Mouse (Mus musculus) midbrain, embryonic 12.5 days (tissue): ENCODE measurements around the gene Epb41l1. TPM values are rescaled to one million over a fixed set of nuclear protein-coding genes. Genes with fewer than 3 reads are reported as not detected.

Source experiments
- ATAC-seq: fragments of 200-750 bp; cut with Nextera tagmentation; 2 replicates; pipeline ENCODE4 v1.8.0; 2017; ENCODE audit warnings: low read depth, moderate TSS enrichment, moderate library complexity; ENCODE audit not compliant: low FRiP score
- H3K27ac ChIP-seq: fragments of 300-500 bp; sonication (generic); replicated peaks from 2 replicates; pipeline ENCODE4 v1.5.1; 2016; ENCODE audit warnings: mild to moderate bottlenecking
- H3K27me3 ChIP-seq: fragments of 300-500 bp; sonication (generic); 2 replicates; pipeline ENCODE4 v1.6.1; 2016; ENCODE audit warnings: mild to moderate bottlenecking
- H3K36me3 ChIP-seq: fragments of 300-500 bp; sonication (generic); 2 replicates; pipeline ENCODE4 v1.6.1; 2016
- H3K4me1 ChIP-seq: fragments of 300-500 bp; sonication (generic); 2 replicates; pipeline ENCODE4 v1.6.1; 2016
- H3K4me2 ChIP-seq: fragments of 300-500 bp; sonication (generic); replicated peaks from 2 replicates; pipeline ENCODE4 v1.6.1; 2016; ENCODE audit warnings: mild to moderate bottlenecking, moderate library complexity
- H3K4me3 ChIP-seq: fragments of 300-500 bp; sonication (generic); 2 replicates; pipeline ENCODE4 v1.5.1; 2016; ENCODE audit warnings: mild to moderate bottlenecking
- H3K9ac ChIP-seq: fragments of 300-500 bp; sonication (generic); replicated peaks from 2 replicates; pipeline ENCODE4 v1.6.1; 2016; ENCODE audit warnings: mild to moderate bottlenecking, moderate library complexity
- H3K9me3 ChIP-seq: fragments of 300-500 bp; sonication (generic); 2 replicates; pipeline ENCODE4 v1.6.1; 2016; ENCODE audit warnings: mild to moderate bottlenecking
- WGBS: fragments of 180-500 bp; shearing (Covaris S2); methylation state at CpG from one replicate; pipeline ENCODE4 v1.1.7; 2016; 5-methylcytosine and 5-hydroxymethylcytosine counted together
- polyA plus RNA-seq: library from polyadenylated mRNA; unstranded; fragments of >200 nt; fragmentation: Nextera tagmentation; extraction: Ambion mirVana; gene quantifications from 2 replicates; pipeline ENCODE4 v1.2.1, GENCODE M21; 2016

The Epb41l1 gene
- polyA plus RNA-seq, 1 experiment from 2014 or later = 6.2 TPM

GRCm38 (mm10) chr2:156561808-156562207 is 141.1 kb downstream of the Epb41l1 start:
- H3K4me2 ChIP-seq = no peak overlapping the region
- H3K27ac ChIP-seq = no peak overlapping the region
- no peak for ATAC-seq
- no peak overlapping the region for H3K9ac ChIP-seq
- H3K36me3 ChIP-seq = peaks cover 45% of the 10 kb centered on the region
- H3K4me1 ChIP-seq = no peaks in the 10 kb centered on the region
- no peak overlapping the region for H3K4me3 ChIP-seq
- H3K9me3 ChIP-seq = no peaks in the 10 kb centered on the region
- no peaks in the 10 kb centered on the region for H3K27me3 ChIP-seq
- whole genome bisulfite sequencing = 92% methylated on average over 2 of the region's 2 CpGs

DNA sequence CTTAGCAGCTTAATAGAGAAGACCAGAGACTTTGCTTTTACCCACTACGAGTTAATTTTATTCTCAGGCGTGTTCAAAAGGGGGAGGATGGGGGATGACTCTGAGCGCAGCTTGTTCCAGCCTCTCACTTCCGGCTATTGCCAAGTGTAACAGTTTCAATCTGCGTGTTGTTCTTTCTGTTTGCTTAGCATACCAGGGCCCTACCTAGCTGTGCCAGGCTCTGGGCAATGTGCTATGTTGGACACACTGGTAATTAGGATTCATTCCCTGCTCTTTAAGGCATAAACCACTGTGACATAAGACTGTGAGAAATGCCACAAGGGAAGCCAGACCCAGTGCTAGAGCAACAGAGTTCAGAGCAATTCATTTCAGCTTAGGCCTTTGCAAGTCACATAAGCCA is 142.8 kb downstream of the Epb41l1 start:
- Histone ChIP-seq H3K9me3 (no peaks in the 10 kb centered on the region), H3K9ac (no peak overlapping the region), H3K4me3 (no peak overlapping the region), H3K36me3 (peaks cover 48% of the 10 kb centered on the region), H3K4me1 (no peaks in the 10 kb centered on the region), H3K27me3 (no peaks in the 10 kb centered on the region), H3K4me2 (no peak overlapping the region), H3K27ac (no peak overlapping the region)
- no peak for ATAC-seq
- 90% methylated on average over 5 of the region's 5 CpGs for WGBS

GRCm38 (mm10) chr2:156566512-156566911 is 145.8 kb downstream of the Epb41l1 start:
- ATAC-seq = no peak
- Histone ChIP-seq H3K4me3 (no peak overlapping the region), H3K36me3 (peaks cover 34% of the 10 kb centered on the region), H3K9me3 (no peaks in the 10 kb centered on the region), H3K27me3 (no peaks in the 10 kb centered on the region), H3K9ac (no peak overlapping the region), H3K27ac (no peak overlapping the region), H3K4me2 (no peak overlapping the region), H3K4me1 (no peaks in the 10 kb centered on the region)
- WGBS = 97% methylated on average over 2 of the region's 2 CpGs

- Histone ChIP-seq H3K4me1 (no peaks in the 10 kb centered on the region), H3K4me3 (no peak overlapping the region), H3K27ac (no peak overlapping the region), H3K4me2 (no peak overlapping the region), H3K9me3 (no peaks in the 10 kb centered on the region), H3K36me3 (peaks cover 32% of the 10 kb centered on the region), H3K9ac (no peak overlapping the region), H3K27me3 (no peaks in the 10 kb centered on the region)
- WGBS = 91% methylated on average over 7 of the region's 7 CpGs
- ATAC-seq = no peak
Measured at GRCm38 (mm10) chr2:156568647-156569046, 147.9 kb downstream of the Epb41l1 start.

DNA sequence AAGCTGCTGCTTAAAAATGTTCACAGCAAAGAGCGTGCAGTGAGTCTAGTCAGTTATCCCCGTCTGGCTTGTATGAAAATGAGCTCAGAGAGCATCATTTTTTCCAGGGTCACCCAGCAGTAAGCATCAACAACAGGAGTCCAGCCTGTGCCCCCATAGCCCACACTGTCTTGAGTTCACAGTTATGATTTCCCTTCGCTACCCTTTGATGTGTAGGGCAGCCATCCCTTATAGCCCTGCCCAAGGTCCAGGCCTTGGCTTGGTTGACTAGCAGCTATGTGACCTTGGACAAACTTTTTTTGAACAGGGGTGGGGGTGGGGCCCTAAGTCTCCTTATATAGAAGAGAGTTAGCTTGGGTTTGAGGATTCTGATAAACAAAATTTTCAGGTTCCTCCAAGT is 148.6 kb downstream of the Epb41l1 start:
- Histone ChIP-seq H3K36me3 (peaks cover 32% of the 10 kb centered on the region), H3K9ac (no peak overlapping the region), H3K4me1 (no peaks in the 10 kb centered on the region), H3K4me3 (no peak overlapping the region), H3K27ac (no peak overlapping the region), H3K9me3 (no peaks in the 10 kb centered on the region), H3K4me2 (no peak overlapping the region), H3K27me3 (no peaks in the 10 kb centered on the region)
- 88% methylated on average over 3 of the region's 3 CpGs for WGBS
- ATAC-seq = no peak

- H3K4me3 ChIP-seq = no peak overlapping the region
- H3K9me3 ChIP-seq = no peaks in the 10 kb centered on the region
- no peaks in the 10 kb centered on the region for H3K27me3 ChIP-seq
- ATAC-seq = no peak
- no peak overlapping the region for H3K9ac ChIP-seq
- H3K27ac ChIP-seq = no peak overlapping the region
- no peaks in the 10 kb centered on the region for H3K4me1 ChIP-seq
- 83% methylated on average over 6 of the region's 6 CpGs for WGBS
- H3K36me3 ChIP-seq = peaks cover 28% of the 10 kb centered on the region
- H3K4me2 ChIP-seq = no peak overlapping the region
Measured at GRCm38 (mm10) chr2:156571521-156571920, 150.8 kb downstream of the Epb41l1 start.

- Histone ChIP-seq H3K4me2 (no peak overlapping the region), H3K9me3 (no peaks in the 10 kb centered on the region), H3K27ac (no peak overlapping the region), H3K4me3 (no peak overlapping the region), H3K27me3 (no peaks in the 10 kb centered on the region), H3K4me1 (no peaks in the 10 kb centered on the region), H3K9ac (no peak overlapping the region), H3K36me3 (no peaks in the 10 kb centered on the region)
- ATAC-seq = no peak
- WGBS = 86% methylated on average over 7 of the region's 7 CpGs
Measured at GRCm38 (mm10) chr2:156576850-156577587, 156.3 kb downstream of the Epb41l1 start.

GRCm38 (mm10) chr2:156580507-156580906 is 159.8 kb downstream of the Epb41l1 start:
- H3K4me1 ChIP-seq = peaks cover 14% of the 10 kb centered on the region
- WGBS = 83% methylated on average over 5 of the region's 5 CpGs
- H3K27me3 ChIP-seq = peaks cover 8% of the 10 kb centered on the region; the same call in 1 of the 2 replicates
- no peak for ATAC-seq
- no peaks in the 10 kb centered on the region for H3K9me3 ChIP-seq
- no peak overlapping the region for H3K27ac ChIP-seq
- H3K36me3 ChIP-seq = no peaks in the 10 kb centered on the region
- H3K9ac ChIP-seq = no peak overlapping the region
- H3K4me2 ChIP-seq = no peak overlapping the region
- H3K4me3 ChIP-seq = no peak overlapping the region

DNA sequence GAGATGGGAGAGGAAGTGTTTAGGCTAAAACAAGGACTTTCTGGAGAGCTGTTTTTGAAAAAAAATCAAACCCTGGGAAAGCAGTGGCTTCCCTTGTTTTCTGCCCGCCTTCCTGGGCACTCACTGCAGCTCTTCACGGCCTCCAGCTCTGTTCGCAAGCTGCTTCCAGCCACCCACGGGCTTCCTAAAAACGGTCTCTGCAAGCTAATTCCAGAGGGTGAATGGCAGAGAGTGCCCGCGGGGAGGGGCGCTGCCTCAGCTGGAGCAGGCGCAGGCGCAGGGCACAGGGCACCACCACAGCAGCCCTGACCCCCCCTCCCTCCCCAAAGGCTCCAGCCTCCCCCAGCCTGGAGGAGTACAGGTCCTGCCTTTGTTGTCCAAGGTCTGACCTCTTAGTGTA is 160.5 kb downstream of the Epb41l1 start:
- Histone ChIP-seq H3K9me3 (no peaks in the 10 kb centered on the region), H3K36me3 (no peaks in the 10 kb centered on the region), H3K27me3 (peaks cover 8% of the 10 kb centered on the region; the same call in 1 of the 2 replicates), H3K4me2 (no peak overlapping the region), H3K4me3 (no peak overlapping the region), H3K9ac (no peak overlapping the region), H3K27ac (no peak overlapping the region), H3K4me1 (peaks cover 17% of the 10 kb centered on the region)
- ATAC-seq = no peak
- 71% methylated on average over 10 of the region's 10 CpGs for WGBS

DNA sequence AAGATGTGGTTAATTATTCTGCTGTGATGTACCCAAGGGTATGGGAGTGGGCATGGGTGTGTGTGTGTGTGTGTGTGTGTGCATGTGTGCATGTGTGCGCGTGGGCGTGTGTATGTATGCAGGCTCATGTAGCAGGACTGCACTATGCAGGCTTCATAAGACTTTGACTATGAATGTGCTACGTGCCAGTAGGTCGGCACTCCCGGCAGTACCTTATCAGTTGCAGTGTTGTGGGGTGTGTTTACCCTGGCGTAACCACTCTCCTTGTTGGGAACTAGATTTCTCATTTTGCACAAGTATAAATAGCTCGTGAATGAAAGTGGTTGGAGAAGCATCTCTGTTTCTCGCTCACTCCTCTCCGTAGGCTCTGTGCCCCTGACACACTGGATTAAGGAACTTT is 162.2 kb downstream of the Epb41l1 start:
- no peak for ATAC-seq
- H3K4me2 ChIP-seq = no peak overlapping the region
- H3K9ac ChIP-seq = no peak overlapping the region
- 91% methylated on average over 10 of the region's 10 CpGs for WGBS
- peaks cover 17% of the 10 kb centered on the region for H3K4me1 ChIP-seq
- H3K4me3 ChIP-seq = no peak overlapping the region
- H3K27me3 ChIP-seq = peaks cover 8% of the 10 kb centered on the region; the same call in 1 of the 2 replicates
- H3K9me3 ChIP-seq = no peaks in the 10 kb centered on the region
- no peaks in the 10 kb centered on the region for H3K36me3 ChIP-seq
- no peak overlapping the region for H3K27ac ChIP-seq

DNA sequence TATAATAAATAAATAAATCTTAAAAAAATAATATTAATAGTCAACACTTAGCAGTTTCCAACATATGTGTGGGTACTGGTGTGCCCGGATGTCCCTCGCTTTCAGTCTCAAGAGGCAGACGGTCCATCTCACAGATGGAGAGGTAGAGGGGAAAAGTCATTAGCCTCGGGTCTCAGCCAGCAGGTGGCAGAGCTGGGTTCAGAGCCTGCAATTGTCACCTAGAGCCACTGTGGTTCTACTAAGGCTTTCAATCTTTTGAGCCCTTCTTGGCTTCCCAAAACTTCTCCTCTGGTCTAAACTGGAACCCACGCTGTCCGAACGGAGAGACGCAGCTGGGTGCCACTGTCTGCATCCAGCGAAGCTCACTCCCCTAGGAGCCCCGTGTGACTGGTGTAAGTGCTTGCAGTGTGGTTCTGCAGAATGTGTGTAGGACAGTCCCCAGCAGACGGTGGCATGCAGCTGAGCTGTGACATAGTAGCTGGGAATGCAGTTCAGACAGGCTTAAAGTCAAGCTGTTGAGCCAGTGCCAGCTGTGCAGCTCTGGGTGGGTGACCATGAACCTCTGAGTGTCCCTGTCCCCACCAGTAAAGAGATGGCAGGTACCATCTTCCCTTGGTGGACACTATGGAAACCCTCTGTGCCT is 163.6 kb downstream of the Epb41l1 start:
- Histone ChIP-seq H3K9ac (no peak overlapping the region), H3K4me3 (no peak overlapping the region), H3K36me3 (no peaks in the 10 kb centered on the region), H3K4me1 (peaks cover 17% of the 10 kb centered on the region), H3K27ac (0 out of 2 replicates have a peak overlapping the region, but pooled peaks have one; percentile 43), H3K9me3 (no peaks in the 10 kb centered on the region), H3K27me3 (peaks cover 8% of the 10 kb centered on the region; the same call in 1 of the 2 replicates), H3K4me2 (no peak overlapping the region)
- peak; percentile 39; the same call in 1 of the 2 replicates for ATAC-seq
- WGBS = 67% methylated on average over 11 of the region's 11 CpGs

- WGBS = 26% methylated on average over 14 of the region's 14 CpGs
- Histone ChIP-seq H3K4me3 (no peak overlapping the region; the same call in 1 of the 2 replicates), H3K4me2 (peak overlapping the region; percentile 45), H3K9ac (no peak overlapping the region), H3K27ac (0 out of 2 replicates have a peak overlapping the region, but pooled peaks have one; percentile 43), H3K36me3 (no peaks in the 10 kb centered on the region), H3K4me1 (peaks cover 17% of the 10 kb centered on the region), H3K27me3 (peaks cover 8% of the 10 kb centered on the region; the same call in 1 of the 2 replicates), H3K9me3 (no peaks in the 10 kb centered on the region)
- ATAC-seq = peak; percentile 58
Measured at GRCm38 (mm10) chr2:156584797-156585471, 164.2 kb downstream of the Epb41l1 start.
